Mouse (Mus musculus) adrenal gland, postnatal 0 days (tissue): Measurements from ENCODE around the gene Rpp14. TPM values are rescaled to one million over a fixed set of nuclear protein-coding genes. Genes with fewer than 3 reads are reported as not detected.

Source experiments
- polyA plus RNA-seq: library from polyadenylated mRNA; unstranded; fragments of >200 nt; fragmentation: Nextera tagmentation; extraction: Ambion mirVana; gene quantifications from 2 replicates; pipeline ENCODE4 v1.2.1, GENCODE M21; 2015

Rpp14 gene
- polyA plus RNA-seq = 45.8 and 50.3 TPM in 2 replicates

GRCm38 (mm10) chr14:8080165-8080679, at the start of gene Rpp14:
Rpp14 (plus strand) TSS chr14:8080367.

GRCm38 (mm10) chr14:8097978-8098686, 18.0 kb downstream of the Rpp14 start, which contains the start of gene Pxk:
Pxk (plus strand) TSS chr14:8098211.

Other genes starting within 250 kb of the Rpp14 start
- not detected in 2 replicates for gene Gm45521, start 123.1 kb upstream of the Rpp14 start, polyA plus RNA-seq
- gene Dnase1l3, start 85.8 kb upstream of the Rpp14 start, polyA plus RNA-seq = 0.83 and 1.1 TPM in 2 replicates
- gene Abhd6, start 77.5 kb upstream of the Rpp14 start, polyA plus RNA-seq = 50.3 and 90.8 TPM in 2 replicates
- gene Pxk, start 17.8 kb downstream of the Rpp14 start, polyA plus RNA-seq = 31.8 and 44.3 TPM in 2 replicates
- gene Pdhb, start 92.7 kb downstream of the Rpp14 start, polyA plus RNA-seq = 206 and 257 TPM in 2 replicates
- gene Kctd6, start 133.8 kb downstream of the Rpp14 start, polyA plus RNA-seq = 16.5 and 20.4 TPM in 2 replicates
- 1.5 and 2.3 TPM in 2 replicates for gene Acox2, start 179.0 kb downstream of the Rpp14 start, polyA plus RNA-seq
- gene Fam107a, start 237.7 kb downstream of the Rpp14 start, polyA plus RNA-seq = 0.91 and 1.2 TPM in 2 replicates